Mouse (Mus musculus): ENCODE measurements around the gene Arl2. TPM values are rescaled to one million over a fixed set of nuclear protein-coding genes. Genes with fewer than 3 reads are reported as not detected.

Arl2 gene
- polyA plus RNA-seq, 1 experiment from 2014 or later: 61.8 TPM

GRCm38 (mm10) chr19:6102169-6102853 is 39.0 kb downstream of the Arl2 start:
- ATAC-seq (replicated peaks; ENCODE audit: insufficient number of reproducible peaks, low FRiP score, low TSS enrichment): no peak
- no peak overlapping the region for H3K4me3 ChIP-seq (ENCODE audit: low read depth, low read length)
- H3K9me3 ChIP-seq (replicated peaks; ENCODE audit: control insufficient read depth, low read length): no peaks in the 10 kb centered on the region
- H3K9ac ChIP-seq (ENCODE audit: low read depth, low read length): no peak overlapping the region
- H3K4me1 ChIP-seq (ENCODE audit: control insufficient read depth, insufficient read depth, low read length): no peaks in the 10 kb centered on the region
- no peak overlapping the region for H3K4me2 ChIP-seq
- no peaks in the 10 kb centered on the region for H3K27me3 ChIP-seq (ENCODE audit: control insufficient read depth, insufficient read depth, low read length)
- no peak overlapping the region for H3K27ac ChIP-seq (ENCODE audit: low read depth, low read length)
- no peaks in the 10 kb centered on the region for H3K36me3 ChIP-seq (ENCODE audit: control insufficient read depth, insufficient read depth, low read length)
- 70% methylated on average over 6 of the region's 6 CpGs for WGBS (ENCODE audit: insufficient replicate concordance)

DNA sequence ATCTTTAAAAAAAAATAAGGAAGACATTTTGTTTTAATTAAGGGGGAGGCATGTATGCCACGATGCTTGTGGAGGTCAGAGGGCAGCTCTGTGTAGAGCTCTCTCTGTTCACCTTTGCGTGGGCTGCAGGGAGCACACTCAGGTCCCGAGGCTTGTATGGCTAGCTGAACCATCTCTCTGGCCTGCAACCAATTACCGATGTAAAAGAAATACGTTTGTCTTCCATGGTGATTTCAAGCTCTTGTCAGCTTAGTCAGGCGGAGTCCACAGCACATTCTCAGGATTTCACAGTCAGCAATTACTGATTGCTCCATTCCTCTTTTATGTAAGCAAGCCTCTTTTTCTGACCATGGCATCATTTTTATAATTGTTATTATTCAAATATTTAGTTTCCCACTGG is 40.2 kb downstream of the Arl2 start:
- no peak for ATAC-seq (replicated peaks; ENCODE audit: insufficient number of reproducible peaks, low FRiP score, low TSS enrichment)
- Histone ChIP-seq H3K36me3 (ENCODE audit: control insufficient read depth, insufficient read depth, low read length) (no peaks in the 10 kb centered on the region), H3K4me1 (ENCODE audit: control insufficient read depth, insufficient read depth, low read length) (no peaks in the 10 kb centered on the region), H3K27me3 (ENCODE audit: control insufficient read depth, insufficient read depth, low read length) (no peaks in the 10 kb centered on the region), H3K9me3 (replicated peaks; ENCODE audit: control insufficient read depth, low read length) (no peaks in the 10 kb centered on the region), H3K4me2 (no peak overlapping the region), H3K4me3 (ENCODE audit: low read depth, low read length) (no peak overlapping the region), H3K9ac (ENCODE audit: low read depth, low read length) (no peak overlapping the region), H3K27ac (ENCODE audit: low read depth, low read length) (no peak overlapping the region)
- 76% methylated on average over 6 of the region's 6 CpGs for WGBS (ENCODE audit: insufficient replicate concordance)

DNA sequence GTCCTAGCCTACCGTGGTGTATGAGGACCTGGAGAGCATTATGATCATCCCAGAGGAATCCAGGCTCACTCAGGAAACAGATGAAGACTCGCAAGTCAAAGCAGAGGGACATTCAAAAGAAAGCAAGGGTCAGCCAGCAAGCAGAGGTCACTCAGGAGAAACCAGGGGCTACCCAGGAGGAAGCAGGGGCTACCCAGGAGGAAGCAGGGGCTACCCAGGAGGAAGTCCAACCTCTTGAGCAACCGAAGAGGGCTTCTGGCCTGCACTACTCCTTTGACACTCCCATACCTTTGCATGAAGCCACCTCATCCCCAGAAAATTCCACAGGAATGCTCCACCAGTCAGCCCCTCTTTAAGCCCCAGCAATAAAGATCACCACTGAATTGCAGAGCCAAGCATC is 43.5 kb downstream of the Arl2 start:
- Histone ChIP-seq H3K27ac (ENCODE audit: low read depth, low read length) (no peak overlapping the region), H3K9ac (ENCODE audit: low read depth, low read length) (no peak overlapping the region), H3K4me3 (ENCODE audit: low read depth, low read length) (no peak overlapping the region), H3K4me2 (no peak overlapping the region), H3K36me3 (ENCODE audit: control insufficient read depth, insufficient read depth, low read length) (peaks cover 5% of the 10 kb centered on the region; the same call in 1 of the 2 replicates), H3K27me3 (ENCODE audit: control insufficient read depth, insufficient read depth, low read length) (no peaks in the 10 kb centered on the region), H3K4me1 (ENCODE audit: control insufficient read depth, insufficient read depth, low read length) (no peaks in the 10 kb centered on the region), H3K9me3 (replicated peaks; ENCODE audit: control insufficient read depth, low read length) (no peaks in the 10 kb centered on the region)
- 81% methylated on average over 3 of the region's 3 CpGs for whole genome bisulfite sequencing (ENCODE audit: insufficient replicate concordance)
- ATAC-seq (replicated peaks; ENCODE audit: insufficient number of reproducible peaks, low FRiP score, low TSS enrichment): no peak

DNA sequence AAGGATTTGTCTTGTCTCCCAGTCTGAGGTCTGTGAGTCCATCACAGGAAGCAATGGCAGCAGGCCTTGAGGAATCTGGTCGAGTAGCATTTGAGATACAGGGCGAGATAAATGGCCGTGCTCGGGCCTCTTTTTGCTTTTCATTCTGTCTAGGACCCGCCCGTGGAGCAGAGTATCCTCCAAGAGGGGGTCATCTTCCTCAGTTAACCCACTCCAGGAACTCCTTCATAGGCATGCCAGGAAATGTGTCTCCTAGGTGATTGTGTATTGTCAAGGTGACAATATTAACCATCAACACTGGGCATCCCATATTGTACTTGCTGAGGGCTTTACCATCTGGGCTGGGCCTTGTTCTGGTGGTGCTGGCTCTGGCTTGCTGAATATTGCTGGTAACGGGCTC is 47.2 kb downstream of the Arl2 start, which contains the start of gene AC131692.1:
TSS of gene AC131692.1 (plus strand) at position 301 of the 400 bp plus-strand sequence.
- H3K36me3 ChIP-seq (ENCODE audit: control insufficient read depth, insufficient read depth, low read length): peaks cover 19% of the 10 kb centered on the region
- H3K9me3 ChIP-seq (replicated peaks; ENCODE audit: control insufficient read depth, low read length): no peaks in the 10 kb centered on the region
- H3K9ac ChIP-seq (ENCODE audit: low read depth, low read length): no peak within 1 kb of the TSS
- no peaks in the 10 kb centered on the region for H3K27me3 ChIP-seq (ENCODE audit: control insufficient read depth, insufficient read depth, low read length)
- 91% methylated on average over 7 of the region's 7 CpGs for WGBS (ENCODE audit: insufficient replicate concordance)
- no peak within 1 kb of the TSS for H3K4me3 ChIP-seq (ENCODE audit: low read depth, low read length)
- no peak within 1 kb of the TSS for H3K27ac ChIP-seq (ENCODE audit: low read depth, low read length)
- no peaks in the 10 kb centered on the region for H3K4me1 ChIP-seq (ENCODE audit: control insufficient read depth, insufficient read depth, low read length)
- H3K4me2 ChIP-seq: no peak within 1 kb of the TSS
- ATAC-seq (replicated peaks; ENCODE audit: insufficient number of reproducible peaks, low FRiP score, low TSS enrichment): no peak

DNA sequence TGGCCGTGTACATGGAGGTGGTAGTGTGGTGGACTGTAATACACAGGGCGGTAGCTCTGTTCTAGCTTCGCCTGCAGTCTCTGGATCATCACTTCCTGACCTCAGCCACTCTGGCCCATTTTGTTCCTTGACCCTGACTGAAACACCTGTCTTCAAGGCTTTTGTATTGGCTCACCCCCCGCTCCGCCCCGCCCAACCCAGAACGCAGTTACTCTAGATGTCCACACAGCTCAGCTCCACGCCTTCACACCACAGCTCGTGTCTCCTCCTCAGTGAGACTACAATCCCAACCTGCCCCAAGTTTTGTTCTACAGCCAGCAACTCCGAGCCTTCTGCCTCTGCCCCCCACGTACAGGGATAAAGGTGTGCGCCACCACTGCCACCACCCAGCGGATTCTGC is 52.5 kb downstream of the Arl2 start:
- 94% methylated on average over 13 of the region's 13 CpGs for WGBS (ENCODE audit: insufficient replicate concordance)
- ATAC-seq (replicated peaks; ENCODE audit: insufficient number of reproducible peaks, low FRiP score, low TSS enrichment): no peak
- no peaks in the 10 kb centered on the region for H3K27me3 ChIP-seq (ENCODE audit: control insufficient read depth, insufficient read depth, low read length)
- H3K4me3 ChIP-seq (ENCODE audit: low read depth, low read length): no peak overlapping the region
- H3K4me2 ChIP-seq: no peak overlapping the region
- peaks cover 7% of the 10 kb centered on the region for H3K4me1 ChIP-seq (ENCODE audit: control insufficient read depth, insufficient read depth, low read length)
- no peak overlapping the region for H3K27ac ChIP-seq (ENCODE audit: low read depth, low read length)
- H3K9ac ChIP-seq (ENCODE audit: low read depth, low read length): no peak overlapping the region
- no peaks in the 10 kb centered on the region for H3K9me3 ChIP-seq (replicated peaks; ENCODE audit: control insufficient read depth, low read length)
- peaks cover 23% of the 10 kb centered on the region for H3K36me3 ChIP-seq (ENCODE audit: control insufficient read depth, insufficient read depth, low read length)

DNA sequence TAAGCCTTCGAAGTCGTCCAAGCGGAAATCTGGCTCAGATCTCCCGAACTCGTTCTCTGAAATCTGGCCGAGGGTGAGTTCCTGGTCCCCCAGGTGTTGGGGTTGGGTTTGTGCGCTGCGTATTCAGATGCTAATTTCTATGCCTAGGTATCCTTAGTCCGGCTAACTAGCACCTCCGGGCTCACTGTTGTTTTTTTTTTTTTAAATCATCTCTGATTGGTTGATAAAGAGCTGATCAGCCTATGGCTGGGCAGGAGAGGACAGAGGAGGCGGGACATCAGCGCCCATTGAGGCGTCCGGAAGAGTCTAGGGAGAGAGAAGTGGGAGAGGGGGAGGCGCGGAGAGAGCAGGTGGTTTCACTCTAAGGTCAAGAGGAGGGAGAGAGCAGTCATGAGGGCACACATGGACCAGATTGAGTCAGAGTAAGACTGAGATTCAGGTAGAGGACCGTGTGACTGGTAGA is 55.9 kb downstream of the Arl2 start:
- peak overlapping the region; percentile 94 for H3K4me2 ChIP-seq
- peak; percentile 69 for ATAC-seq (replicated peaks; ENCODE audit: insufficient number of reproducible peaks, low FRiP score, low TSS enrichment)
- WGBS (ENCODE audit: insufficient replicate concordance): under 1% methylated on average over 17 of the region's 17 CpGs
- H3K27ac ChIP-seq (ENCODE audit: low read depth, low read length): peak overlapping the region; percentile 64
- no peaks in the 10 kb centered on the region for H3K9me3 ChIP-seq (replicated peaks; ENCODE audit: control insufficient read depth, low read length)
- H3K36me3 ChIP-seq (ENCODE audit: control insufficient read depth, insufficient read depth, low read length): peaks cover 23% of the 10 kb centered on the region
- no peaks in the 10 kb centered on the region for H3K27me3 ChIP-seq (ENCODE audit: control insufficient read depth, insufficient read depth, low read length)
- H3K4me1 ChIP-seq (ENCODE audit: control insufficient read depth, insufficient read depth, low read length): peaks cover 11% of the 10 kb centered on the region
- H3K9ac ChIP-seq (ENCODE audit: low read depth, low read length): peak overlapping the region; percentile 78
- peak overlapping the region; percentile 92 for H3K4me3 ChIP-seq (ENCODE audit: low read depth, low read length)

DNA sequence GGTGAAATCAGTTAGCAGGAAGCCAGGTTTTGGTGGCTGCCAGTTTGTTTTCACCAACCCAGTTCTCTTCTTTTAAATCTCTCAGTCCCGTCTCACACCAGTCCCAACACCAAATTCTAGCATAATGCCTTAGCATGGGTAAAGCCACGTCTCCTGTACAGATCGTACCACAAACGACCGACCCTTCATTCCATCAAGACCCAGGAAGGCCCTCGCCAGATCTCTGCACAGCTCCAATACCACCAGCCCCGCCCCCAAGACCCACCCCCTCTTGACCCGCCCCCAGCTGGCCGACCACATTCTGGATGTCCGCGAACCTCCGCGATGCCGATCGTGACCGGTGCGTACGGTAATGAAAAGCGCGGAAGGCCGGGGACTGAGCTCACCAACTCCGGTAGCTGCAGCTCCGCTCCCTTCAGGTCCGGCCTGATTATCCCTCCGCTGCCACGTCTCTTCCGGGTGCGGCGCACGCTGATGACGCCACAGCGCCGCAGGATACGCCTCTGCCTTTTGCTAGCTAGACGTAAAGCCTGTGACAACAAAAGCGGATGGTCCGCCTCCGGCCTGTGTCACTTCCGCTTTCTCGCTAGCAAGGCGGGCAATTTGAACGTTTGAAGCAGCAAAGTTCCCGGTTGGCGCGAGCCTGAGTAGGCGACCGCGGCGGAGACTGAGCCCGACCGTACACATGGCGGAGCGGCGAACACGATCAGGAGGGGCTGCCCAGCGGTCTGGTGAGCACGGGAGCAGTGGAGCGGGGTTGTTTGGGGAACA is 56.7 kb downstream of the Arl2 start, which contains the start of the genes Zfpl1 and Cdca5:
TSS of gene Zfpl1 (minus strand) at position 479 of the 771 bp plus-strand sequence.
TSS of gene Cdca5 (plus strand) at position 506 of the 771 bp plus-strand sequence.
- ATAC-seq (replicated peaks; ENCODE audit: insufficient number of reproducible peaks, low FRiP score, low TSS enrichment): peak; percentile 78
- Histone ChIP-seq H3K4me2 (peak within 1 kb of the TSS; percentile 94), H3K27me3 (ENCODE audit: control insufficient read depth, insufficient read depth, low read length) (no peaks in the 10 kb centered on the region), H3K4me1 (ENCODE audit: control insufficient read depth, insufficient read depth, low read length) (peaks cover 11% of the 10 kb centered on the region), H3K27ac (ENCODE audit: low read depth, low read length) (peak within 1 kb of the TSS; percentile 64), H3K4me3 (ENCODE audit: low read depth, low read length) (peak within 1 kb of the TSS; percentile 92), H3K9me3 (replicated peaks; ENCODE audit: control insufficient read depth, low read length) (no peaks in the 10 kb centered on the region), H3K36me3 (ENCODE audit: control insufficient read depth, insufficient read depth, low read length) (peaks cover 18% of the 10 kb centered on the region), H3K9ac (ENCODE audit: low read depth, low read length) (peak within 1 kb of the TSS; percentile 78)
- under 1% methylated on average over 58 of the region's 58 CpGs for WGBS (ENCODE audit: insufficient replicate concordance)

All from heart, embryonic 11.5 days (tissue).